Mouse (Mus musculus) heart, adult 8-10 months (tissue): ENCODE data around the gene Gjb2. TPM values are rescaled to one million over a fixed set of nuclear protein-coding genes. Genes with fewer than 3 reads are reported as not detected.
A peak's percentile ranks its signal among the peaks of the same experiment; 100 is the strongest.

Experiments
- DNase-seq: peaks from one replicate; pipeline ENCODE4 v3.0.0; 2022; ENCODE audit warnings: low spot score
- total RNA-seq, 4 experiments: library from RNA; stranded (reverse); gene quantifications; 2 replicates each; pipeline ENCODE4 v1.2.4; 2022

The Gjb2 gene
- total RNA-seq: not detected

DNA sequence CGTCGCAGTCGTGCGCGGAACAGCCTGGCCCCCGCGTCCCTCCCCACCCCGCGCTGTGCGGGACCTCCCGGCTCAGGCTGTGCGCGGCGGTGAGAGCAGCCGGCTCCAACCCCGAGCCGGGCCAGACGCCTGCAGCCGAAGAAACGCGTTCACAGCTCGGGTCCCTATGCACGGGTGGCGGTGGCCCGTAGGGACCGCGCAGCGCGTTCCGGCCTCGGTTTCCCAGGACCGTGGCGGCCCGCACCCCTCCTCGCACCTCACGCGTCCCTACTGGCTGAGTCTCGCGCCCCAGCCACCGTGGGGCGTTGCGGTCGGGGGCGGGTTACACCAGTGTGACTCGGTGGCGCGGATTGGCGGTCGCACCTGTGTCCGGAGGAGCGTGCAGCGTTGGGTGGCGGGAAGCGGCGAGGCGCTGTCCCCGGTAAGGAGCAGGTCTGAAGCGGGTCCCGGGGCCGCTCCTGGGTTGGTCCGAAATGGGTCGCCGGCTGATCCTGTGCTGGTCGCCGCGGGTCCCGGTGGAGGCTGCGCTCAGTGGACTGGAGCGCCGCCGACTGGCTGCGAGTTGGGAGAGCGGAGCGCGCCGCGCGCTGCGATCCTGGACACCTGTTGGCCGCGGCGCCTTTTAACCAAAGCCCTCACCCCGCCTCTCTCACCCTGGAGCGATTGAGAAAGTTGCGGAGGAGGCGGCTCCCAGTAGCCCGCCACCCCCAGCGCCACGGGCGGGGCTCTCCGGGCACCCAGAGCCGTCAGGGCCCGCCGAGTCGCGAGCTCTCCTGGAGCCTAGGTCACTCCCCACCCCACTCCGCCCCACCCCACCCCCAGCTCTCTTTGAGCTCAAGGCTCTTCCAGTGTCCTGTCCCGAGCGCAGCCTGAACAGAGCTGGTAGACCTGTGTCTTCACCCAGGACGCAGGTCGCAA is at the start of gene Gjb2:
Gene Gjb2 (minus strand): TSS at position 597 of the 918 bp plus-strand sequence.
- no peak for DNase-seq

GRCm38 (mm10) chr14:57145741-57146140 is 41.2 kb upstream of the Gjb2 start:
- DNase-seq: no peak

DNA sequence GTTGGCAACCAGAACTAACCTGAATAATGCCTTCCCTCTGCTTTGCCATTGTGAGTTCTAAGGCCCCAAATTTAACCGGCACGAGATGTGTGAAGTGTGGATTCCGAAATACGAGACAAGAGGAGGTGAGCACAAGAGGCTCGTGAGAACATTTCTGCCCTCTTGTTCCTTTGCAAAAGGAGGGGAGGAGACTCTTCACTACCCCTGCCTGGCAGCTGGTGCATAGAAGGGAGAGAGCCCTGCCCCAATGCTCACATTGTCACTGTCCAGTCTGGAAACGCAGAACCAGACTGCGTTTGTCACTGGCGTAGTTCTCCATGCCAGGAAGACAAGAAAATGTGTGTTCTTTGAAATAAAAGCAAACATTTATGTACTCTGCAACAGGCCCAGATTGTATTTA is 30.8 kb upstream of the Gjb2 start:
- DNase-seq: no peak

DNA sequence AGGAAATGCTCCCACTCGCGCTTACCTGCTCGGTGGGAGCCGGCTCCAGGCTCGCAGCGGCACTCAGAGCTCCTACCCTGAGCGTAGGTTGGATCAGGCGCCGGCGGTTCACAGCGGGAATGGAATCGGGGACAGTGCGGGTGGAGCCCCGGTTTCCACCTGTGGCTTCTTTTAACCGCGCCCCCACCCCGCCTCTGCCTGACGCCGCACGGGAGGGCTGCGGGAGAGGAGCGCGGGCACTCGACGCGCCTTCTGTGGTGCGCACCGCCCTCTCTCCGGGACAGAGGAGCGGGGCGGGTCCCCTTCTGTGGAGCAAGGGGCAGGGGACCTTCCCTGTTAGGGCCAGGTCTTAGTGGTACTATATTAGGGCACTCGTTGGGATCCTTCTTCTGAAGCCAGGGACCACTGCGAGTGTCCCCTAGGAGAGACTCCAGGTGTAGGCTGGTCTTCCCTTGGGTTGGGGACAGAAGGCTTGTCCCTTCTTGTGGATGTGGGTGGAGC is 28.7 kb upstream of the Gjb2 start, which contains the start of gene Gjb6:
Gene Gjb6 (minus strand): TSS at position 451 of the 501 bp plus-strand sequence.
- DNase-seq: no peak

GRCm38 (mm10) chr14:57127383-57127782 is 22.9 kb upstream of the Gjb2 start:
- DNase-seq: no peak

DNA sequence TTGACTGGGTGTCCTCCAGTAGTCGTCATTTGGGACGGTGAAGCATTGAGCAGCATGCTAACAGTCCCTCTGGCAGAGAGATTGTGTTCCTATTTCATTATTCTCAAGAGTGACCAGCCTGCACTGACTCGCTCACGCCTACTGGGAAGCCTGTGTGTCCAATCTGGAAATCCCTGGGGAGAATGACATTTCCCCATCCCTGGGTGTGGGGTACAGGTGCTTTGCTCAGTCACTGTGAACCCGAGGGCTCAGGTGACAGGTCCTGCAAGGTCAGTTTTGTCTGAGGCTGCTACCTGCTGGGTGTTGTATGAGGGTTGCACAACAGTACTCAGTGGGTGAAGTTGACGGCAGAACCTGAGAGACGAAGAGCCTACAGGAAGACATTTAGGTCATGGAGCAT is 17.8 kb upstream of the Gjb2 start:
- DNase-seq: no peak

- DNase-seq: no peak
Measured at GRCm38 (mm10) chr14:57115823-57116544, 11.5 kb upstream of the Gjb2 start, which contains the start of gene Gm4491. Gene Gm4491 (minus strand): TSS chr14:57115883.

DNA sequence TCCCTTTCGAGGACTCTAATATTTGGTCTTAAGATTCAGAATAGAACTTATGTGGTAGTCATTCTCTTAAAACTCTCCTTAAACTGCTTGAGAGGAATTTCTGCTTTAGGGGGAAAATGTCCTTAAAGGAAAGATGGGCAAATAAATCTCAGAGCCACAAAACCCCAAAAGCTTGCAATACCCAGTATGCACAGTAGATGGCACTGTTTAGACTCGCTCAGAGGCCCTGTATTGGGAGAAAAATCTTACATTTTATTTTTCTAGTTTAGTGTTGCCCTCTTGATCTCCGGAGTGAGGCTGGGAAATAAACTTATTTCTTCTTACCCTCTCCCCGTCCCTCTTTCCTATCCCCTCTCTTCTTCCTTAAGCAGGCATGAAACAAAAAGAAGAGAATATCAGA is 4.7 kb upstream of the Gjb2 start:
- DNase-seq: peak; percentile 22

- no peak for DNase-seq
Measured at GRCm38 (mm10) chr14:57107916-57108315, 3.4 kb upstream of the Gjb2 start.

DNA sequence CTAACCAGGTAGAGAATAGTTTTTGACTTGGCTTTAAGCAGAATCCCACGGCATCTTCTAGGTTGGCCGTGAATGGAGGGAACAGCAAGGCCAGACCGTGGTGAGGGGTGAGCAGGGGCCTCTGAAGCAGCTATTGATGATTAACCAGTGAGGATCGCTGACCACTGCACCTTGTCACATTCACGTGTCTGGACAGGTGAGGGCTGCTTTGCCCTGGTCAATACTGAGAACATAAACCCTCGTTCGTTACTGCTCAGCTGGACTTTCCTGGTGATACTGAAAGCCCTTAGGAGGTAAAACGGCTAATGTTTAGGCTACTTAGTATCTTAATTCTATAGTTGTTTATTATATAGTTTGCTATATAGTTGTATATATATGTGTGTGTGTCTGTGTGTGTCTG is 2.6 kb upstream of the Gjb2 start:
- DNase-seq: no peak

- no peak for DNase-seq
Measured at GRCm38 (mm10) chr14:57105721-57106120, 1.2 kb upstream of the Gjb2 start.

- DNase-seq: no peak
Measured at GRCm38 (mm10) chr14:57105111-57105510, 609 bp upstream of the Gjb2 start.

DNA sequence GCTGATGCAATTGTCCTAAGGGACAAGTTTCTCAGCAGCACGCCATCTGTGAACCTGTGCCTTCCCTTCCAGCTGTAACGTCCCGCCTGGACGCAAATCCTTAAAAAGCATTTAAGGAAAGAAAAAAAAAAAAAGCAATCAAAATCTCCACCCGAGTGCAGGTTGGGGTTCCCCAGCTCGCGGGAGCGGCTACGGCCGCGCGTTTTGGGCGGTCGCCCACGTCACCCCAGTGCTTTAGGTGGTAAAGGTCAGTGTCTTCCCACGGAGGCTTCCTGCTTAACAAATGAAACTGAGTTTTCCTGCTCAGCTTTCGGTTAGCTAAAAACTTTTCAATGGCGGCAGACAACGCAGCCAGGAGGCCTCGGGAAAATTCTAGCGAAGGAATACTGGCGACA is 794 bp downstream of the Gjb2 start:
- DNase-seq: no peak

DNA sequence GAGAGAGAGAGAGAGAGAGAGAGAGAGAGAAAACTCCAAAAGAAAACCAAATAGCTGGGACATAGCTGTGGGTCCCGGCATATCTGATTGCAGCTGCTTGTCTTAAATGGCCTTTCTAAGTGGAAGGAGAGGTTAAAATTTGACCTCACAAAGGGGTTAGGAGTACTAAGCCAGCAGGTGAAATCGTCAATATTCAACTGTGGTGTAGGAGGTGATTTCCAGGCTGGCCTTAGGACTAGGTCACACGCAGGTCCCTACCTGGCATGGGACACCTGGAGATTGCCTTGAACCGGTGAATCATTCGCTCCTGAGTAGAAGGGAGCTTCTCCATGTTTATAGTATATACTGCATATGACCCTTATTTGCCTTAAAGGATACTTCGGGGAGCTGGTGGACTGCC is 1.4 kb downstream of the Gjb2 start:
- DNase-seq: no peak

DNA sequence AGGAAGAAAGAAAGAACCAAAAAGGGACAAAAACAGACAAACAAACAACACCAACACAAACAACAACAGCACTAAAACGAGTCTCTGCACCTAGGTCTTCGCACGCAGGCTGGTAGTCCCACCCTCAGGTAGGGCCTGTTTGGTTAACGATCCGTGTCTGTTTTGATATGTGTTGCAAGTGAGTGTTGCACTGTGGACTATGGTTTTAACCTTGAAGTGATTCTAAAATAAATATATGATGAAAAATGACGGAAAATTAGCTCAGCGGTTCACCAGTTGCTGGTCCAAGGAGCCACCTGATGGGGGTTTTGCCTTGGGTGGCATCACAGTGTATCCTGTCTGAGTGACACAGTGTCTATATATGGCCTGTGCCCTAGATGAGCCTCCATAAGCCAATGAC is 2.9 kb downstream of the Gjb2 start:
- DNase-seq: no peak

DNA sequence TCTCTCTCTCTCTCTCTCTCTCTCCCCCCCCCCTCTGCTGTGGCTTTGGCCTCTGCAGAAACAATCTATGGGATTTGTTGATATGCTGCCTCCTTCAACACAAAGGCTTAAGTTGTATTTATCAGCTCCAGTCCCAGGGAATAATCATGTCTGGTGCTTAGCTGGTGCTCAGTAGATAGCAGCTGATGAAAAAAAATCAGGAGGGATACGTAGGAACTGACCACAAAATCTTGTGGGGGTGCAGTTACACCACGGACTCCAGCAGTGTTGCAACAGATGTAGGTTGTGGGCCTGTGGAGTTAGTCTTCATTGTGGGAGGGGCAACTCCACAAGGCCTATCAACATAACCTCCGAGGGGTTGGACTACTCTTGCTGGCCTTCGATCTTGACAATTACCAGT is 8.6 kb downstream of the Gjb2 start:
- DNase-seq: no peak

- DNase-seq: no peak
Measured at GRCm38 (mm10) chr14:57093029-57093428, 11.5 kb downstream of the Gjb2 start.

GRCm38 (mm10) chr14:57090001-57090400 is 14.5 kb downstream of the Gjb2 start:
- no peak for DNase-seq

- no peak for DNase-seq
Measured at GRCm38 (mm10) chr14:57089107-57089506, 15.4 kb downstream of the Gjb2 start.

GRCm38 (mm10) chr14:57084180-57084668 is 20.3 kb downstream of the Gjb2 start:
- no peak for DNase-seq

DNA sequence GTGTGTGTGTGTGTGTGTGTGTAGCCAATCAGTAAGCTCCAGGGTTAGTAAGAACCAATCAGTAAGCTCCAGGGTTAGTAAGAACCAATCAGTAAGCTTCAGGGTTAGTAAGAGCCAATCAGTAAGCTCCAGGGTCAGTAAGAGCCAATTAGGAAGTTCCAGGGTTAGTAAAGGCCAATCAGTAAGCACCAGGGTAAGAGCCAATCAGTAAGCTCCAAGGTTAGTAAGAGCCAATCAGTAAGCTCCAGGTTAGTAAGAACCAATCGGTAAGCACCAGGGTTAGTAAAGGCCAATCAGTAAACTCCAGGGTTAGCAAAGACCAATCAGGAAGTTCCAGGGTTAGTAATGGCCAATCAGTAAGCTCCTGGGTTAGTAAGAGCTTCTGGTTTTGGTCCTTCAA is 21.6 kb downstream of the Gjb2 start:
- DNase-seq: no peak

- no peak for DNase-seq
Measured at GRCm38 (mm10) chr14:57075537-57075936, 29.0 kb downstream of the Gjb2 start.
